Mouse (Mus musculus) natural killer cell, adult 2 months (primary cell): Measurements from ENCODE around the gene Sarnp.

Experiments
- DNase-seq, 2 experiments: peaks; one replicate each; pipeline ENCODE4 v3.0.0; 2022; ENCODE audit warnings: low spot score in 2 of 2

Gene Sarnp

DNA sequence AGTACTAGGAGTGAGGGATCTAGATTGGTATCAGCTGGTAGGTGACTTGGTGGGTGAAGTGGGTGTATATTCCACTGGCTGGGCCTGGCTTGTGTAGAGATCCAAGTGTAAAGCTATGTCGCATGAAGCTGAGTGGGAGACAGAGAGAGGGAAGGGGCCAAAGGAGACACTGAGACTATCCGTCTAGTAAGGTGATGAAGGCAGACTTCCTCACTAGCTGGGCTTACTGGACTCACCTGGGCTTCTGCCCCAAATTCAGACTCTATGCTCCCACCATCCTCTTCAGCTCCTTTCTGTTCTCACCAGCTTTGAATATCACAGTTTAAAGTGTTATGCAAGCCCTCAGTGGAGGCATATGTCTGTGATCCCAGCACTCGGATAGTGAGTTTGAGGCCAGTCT is 99.5 kb downstream of the Sarnp start:
- DNase-seq = no peak

- DNase-seq = no peak
Measured at GRCm38 (mm10) chr10:128917400-128917799, 100.3 kb downstream of the Sarnp start.

- no peak for DNase-seq
Measured at GRCm38 (mm10) chr10:128918246-128918645, 101.1 kb downstream of the Sarnp start.

GRCm38 (mm10) chr10:128919203-128919631 is 102.1 kb downstream of the Sarnp start:
- DNase-seq = no peak

DNA sequence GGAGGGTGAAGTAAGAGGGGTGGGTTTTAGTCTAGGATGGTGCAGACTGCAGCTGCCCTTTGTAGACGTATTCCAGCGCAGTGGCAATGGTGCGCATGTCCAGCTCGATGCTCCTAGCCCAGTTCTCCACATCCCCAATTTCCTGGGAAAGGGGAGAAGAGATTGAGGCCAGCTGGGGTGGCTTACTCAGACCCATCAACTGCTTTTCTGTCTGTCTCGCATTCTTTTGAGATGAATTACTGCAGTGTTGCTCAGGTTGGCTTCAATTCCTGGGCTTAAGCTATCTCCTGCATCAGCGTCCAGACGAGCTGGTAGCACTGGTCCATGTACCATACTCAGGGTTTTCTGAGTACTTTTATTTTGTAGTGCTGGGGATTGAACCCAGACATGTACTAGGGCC is 102.8 kb downstream of the Sarnp start:
- DNase-seq = no peak

DNA sequence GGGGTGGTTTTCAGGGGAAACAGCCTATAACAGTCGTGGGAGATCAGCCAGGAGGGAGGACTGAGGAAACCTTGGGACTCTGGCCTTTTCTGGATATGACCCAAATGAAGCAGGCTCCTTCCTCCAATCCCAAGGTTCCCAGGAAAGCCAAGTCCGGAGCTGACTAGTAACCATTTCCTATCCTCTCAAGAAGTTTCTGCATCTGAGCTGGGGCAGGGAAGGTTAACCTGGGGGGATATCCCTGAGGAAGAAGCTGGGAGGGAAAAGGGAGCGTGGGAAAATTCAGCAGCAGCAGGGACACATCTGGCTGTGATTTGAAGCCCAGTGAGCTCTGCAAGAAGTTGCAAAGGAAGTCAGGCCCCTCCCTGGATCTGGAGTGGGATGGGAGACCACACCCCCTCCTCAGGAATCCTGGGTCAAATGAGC is 103.6 kb downstream of the Sarnp start:
- no peak for DNase-seq

DNA sequence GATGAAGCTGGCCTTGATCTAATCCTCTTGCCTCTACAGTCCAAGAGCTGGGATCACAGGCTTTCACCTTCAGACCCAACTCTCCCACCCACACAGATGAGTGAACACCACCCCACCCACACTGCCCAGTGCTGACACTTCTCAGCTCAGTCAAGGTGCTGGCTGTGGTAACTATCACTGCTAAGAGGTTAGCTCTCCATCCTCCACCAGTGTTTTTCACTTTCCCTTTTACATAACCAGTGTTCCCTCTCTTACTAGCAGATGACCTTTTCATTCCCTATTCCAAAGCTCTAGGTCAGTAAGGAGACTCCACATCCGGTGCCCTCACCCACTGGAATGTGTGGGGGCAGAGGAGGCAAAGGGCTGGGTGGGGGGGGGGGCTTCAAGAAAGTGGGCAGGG is 104.1 kb downstream of the Sarnp start:
- no peak for DNase-seq

DNA sequence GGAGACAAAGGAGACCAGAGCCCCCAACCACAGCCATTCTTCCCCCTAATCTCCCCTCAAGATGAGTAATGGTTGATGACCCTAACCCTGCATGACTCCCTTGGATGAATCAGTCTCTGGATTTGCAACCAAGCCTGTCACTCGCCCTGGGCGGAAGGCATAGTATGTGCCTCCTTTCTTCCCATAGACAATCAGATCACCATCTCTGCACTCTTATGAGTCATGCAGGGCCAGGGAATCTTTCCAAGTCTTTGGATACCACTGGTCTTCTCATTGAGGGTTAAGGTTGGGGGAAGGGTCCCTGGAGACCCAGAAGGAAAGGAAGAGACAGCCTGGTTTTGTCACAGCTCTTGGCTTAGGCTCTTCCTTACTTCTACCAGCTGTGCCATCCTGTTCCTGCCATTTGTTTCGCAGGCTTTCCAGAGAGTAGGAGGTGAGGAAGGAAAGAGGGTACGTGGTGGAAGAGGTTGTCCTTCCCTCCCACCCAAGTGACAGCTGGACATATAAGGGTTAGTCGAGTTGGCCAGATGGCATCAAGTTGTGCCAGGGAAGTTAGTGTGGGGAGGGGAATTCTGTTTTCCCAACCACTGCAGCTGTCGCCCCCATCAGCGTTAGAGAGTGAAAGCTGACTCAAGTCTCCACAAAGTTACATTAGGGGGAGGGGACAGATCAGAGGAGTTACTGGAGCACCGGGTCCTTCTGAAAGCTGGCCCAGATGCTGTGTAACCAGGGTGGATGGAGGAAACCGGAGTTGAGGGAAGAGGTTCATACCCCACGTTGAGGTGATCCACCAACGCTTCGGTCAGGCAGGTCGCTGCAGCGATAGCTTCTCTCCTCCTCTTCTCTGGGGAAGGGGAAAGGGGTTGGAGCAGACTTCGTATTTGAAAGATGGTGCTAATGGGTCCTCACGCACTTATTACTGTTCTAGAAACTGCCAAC is 105.0 kb downstream of the Sarnp start:
- DNase-seq = no peak

DNA sequence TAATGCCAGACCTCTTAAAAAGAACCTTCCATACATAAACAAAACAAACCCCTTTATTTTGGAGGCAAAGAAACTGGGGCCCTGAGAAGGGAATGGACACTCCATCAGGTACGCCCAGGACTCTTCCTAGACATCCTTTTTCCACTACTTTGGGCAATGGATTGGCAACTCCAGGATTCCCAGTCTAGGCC is 105.6 kb downstream of the Sarnp start, which contains the start of gene Rdh5:
TSS of gene Rdh5 (minus strand) at position 67 of the 191 bp plus-strand sequence.
- no peak for DNase-seq

DNA sequence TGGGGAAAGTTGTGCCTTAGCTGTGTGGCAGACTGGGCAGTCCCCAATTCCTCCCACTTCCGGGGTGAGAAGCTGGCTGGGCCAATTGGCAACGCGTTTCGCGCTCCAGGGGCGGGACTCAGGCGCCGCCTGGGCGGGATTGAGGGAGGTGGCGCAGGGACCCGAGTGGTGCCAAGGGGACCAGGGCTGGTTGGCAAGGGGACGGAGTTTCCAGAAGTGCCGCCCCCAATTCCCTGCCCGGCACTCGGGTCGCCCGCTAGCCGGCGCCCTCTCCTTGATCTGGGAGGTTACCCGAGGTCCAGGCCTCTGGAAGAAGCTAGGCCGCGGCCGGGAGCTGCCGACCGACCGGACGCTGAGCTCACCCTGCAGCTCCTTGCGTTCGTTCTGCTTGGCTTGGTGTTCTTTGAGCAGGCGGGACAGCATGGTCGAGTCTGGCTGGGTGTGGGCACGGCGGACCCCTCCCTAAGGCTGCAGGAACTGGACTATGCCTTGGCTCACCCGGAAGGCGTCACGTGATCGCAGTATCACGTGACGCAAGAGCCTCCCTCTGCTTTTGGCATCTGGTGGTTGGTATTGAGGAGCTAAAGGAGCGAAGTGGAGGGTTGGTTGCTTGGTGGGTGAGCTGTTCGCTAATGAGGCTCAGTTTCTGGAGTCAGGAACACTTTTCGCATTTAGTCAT is 106.0 kb downstream of the Sarnp start:
- peak; percentile 84 to 89 for DNase-seq

DNA sequence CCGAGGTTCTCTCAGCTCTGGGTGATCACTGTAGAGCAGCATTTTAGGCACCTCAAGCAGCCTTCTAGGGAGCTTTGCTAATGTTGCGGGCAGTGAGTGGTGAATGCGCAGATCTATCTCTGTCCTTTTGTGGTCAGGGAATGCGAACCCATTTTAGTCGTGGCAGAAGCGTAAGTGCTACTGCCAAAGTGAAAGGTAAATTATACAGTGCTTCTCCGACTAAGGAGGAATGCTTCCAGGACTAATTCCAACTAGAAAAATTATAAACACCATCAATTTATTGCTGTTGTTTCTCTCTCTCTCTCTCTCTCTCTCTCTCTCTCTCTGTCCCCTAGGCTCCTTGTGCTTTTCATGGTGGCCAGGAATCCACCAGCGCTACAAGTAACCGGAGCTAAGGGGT is 106.8 kb downstream of the Sarnp start, which contains the start of gene Bloc1s1:
TSS of gene Bloc1s1 (minus strand) at position 101 of the 400 bp plus-strand sequence.
- DNase-seq = no peak
